Mouse (Mus musculus) midbrain, embryonic 11.5 days (tissue): ENCODE measurements around the gene Gng3. TPM values are rescaled to one million over a fixed set of nuclear protein-coding genes. Genes with fewer than 3 reads are reported as not detected.
A peak's percentile ranks its signal among the peaks of the same experiment; 100 is the strongest.
"Not testable (repeated sequence)": the region's sequence is repeated elsewhere in the genome, so short reads cannot be mapped to it uniquely, and the experiment has no call there.

Source experiments
- ATAC-seq: fragments of 200-750 bp; cut with Nextera tagmentation; 2 replicates; pipeline ENCODE4 v1.8.0; 2017; ENCODE audit warnings: moderate TSS enrichment, moderate library complexity; ENCODE audit not compliant: low FRiP score
- DNase-seq: peaks from one replicate; pipeline ENCODE4 v3.0.0; 2015; ENCODE audit warnings: low spot score; ENCODE audit errors: missing footprints
- H3K27ac ChIP-seq: fragments of 300-500 bp; sonication (generic); 2 replicates; pipeline ENCODE4 v1.5.1; 2014; ENCODE audit warnings: low read depth, low read length
- H3K27me3 ChIP-seq: fragments of 300-500 bp; sonication (generic); 2 replicates; pipeline ENCODE4 v1.6.1; 2014; ENCODE audit warnings: mild to moderate bottlenecking, low read length, moderate library complexity, mixed read lengths; ENCODE audit not compliant: control insufficient read depth, insufficient read depth
- H3K36me3 ChIP-seq: fragments of 300-500 bp; sonication (generic); 2 replicates; pipeline ENCODE4 v1.6.1; 2014; ENCODE audit warnings: mild to moderate bottlenecking, low read length, moderate library complexity, mixed read lengths; ENCODE audit not compliant: control insufficient read depth, insufficient read depth
- H3K4me1 ChIP-seq: fragments of 300-500 bp; sonication (generic); 2 replicates; pipeline ENCODE4 v1.6.1; 2014; ENCODE audit warnings: low read length; ENCODE audit not compliant: control insufficient read depth, insufficient read depth
- H3K4me2 ChIP-seq: fragments of 300-500 bp; sonication (generic); 2 replicates; pipeline ENCODE4 v1.6.1; 2014; ENCODE audit warnings: mild to moderate bottlenecking, moderate library complexity
- H3K4me3 ChIP-seq: fragments of 300-500 bp; sonication (generic); 2 replicates; pipeline ENCODE4 v1.5.1; 2014; ENCODE audit warnings: low read depth, low read length
- H3K9ac ChIP-seq: fragments of 300-500 bp; sonication (generic); 2 replicates; pipeline ENCODE4 v1.6.1; 2014; ENCODE audit warnings: low read length
- H3K9me3 ChIP-seq: fragments of 300-500 bp; sonication (generic); 2 replicates; pipeline ENCODE4 v1.6.1; 2016; ENCODE audit warnings: low read length; ENCODE audit not compliant: control insufficient read depth
- WGBS: fragments of 180-500 bp; shearing (Covaris S2); extraction: QIAGEN DNeasy Blood & Tissue Kit; methylation state at CpG from one replicate; pipeline ENCODE4 v1.1.7; 2014; 5-methylcytosine and 5-hydroxymethylcytosine counted together
- polyA plus RNA-seq: library from polyadenylated mRNA; unstranded; fragments of >200 nt; fragmentation: Nextera tagmentation; extraction: Ambion mirVana; gene quantifications from 2 replicates; pipeline ENCODE4 v1.2.1, GENCODE M21; 2014

The Gng3 gene
- polyA plus RNA-seq, 1 experiment from 2014 or later: 133 TPM

GRCm38 (mm10) chr19:8872266-8872840 is 33.4 kb upstream of the Gng3 start:
- H3K9ac ChIP-seq: peak overlapping the region; percentile 93
- ATAC-seq (no peak), DNase-seq (no peak)
- 81% methylated on average over 10 of the region's 10 CpGs for WGBS
- H3K4me2 ChIP-seq: peak overlapping the region; percentile 96
- peaks cover 6% of the 10 kb centered on the region for H3K4me1 ChIP-seq
- no peak overlapping the region for H3K27ac ChIP-seq
- H3K4me3 ChIP-seq: peak overlapping the region; percentile 98
- no peaks in the 10 kb centered on the region for H3K9me3 ChIP-seq
- H3K36me3 ChIP-seq: peaks cover 5% of the 10 kb centered on the region; the same call in 1 of the 2 replicates
- no peaks in the 10 kb centered on the region for H3K27me3 ChIP-seq

GRCm38 (mm10) chr19:8871267-8872186 is 32.5 kb upstream of the Gng3 start, which contains the start of gene Ubxn1:
Ubxn1 (plus strand) TSS chr19:8871496.
- DNase-seq (peak; percentile 98), ATAC-seq (peak; percentile 99)
- WGBS: under 1% methylated on average over 59 of the region's 59 CpGs
- Histone ChIP-seq H3K4me1 (peaks cover 6% of the 10 kb centered on the region), H3K27ac (peak within 1 kb of the TSS; percentile 65), H3K36me3 (peaks cover 5% of the 10 kb centered on the region; the same call in 1 of the 2 replicates), H3K4me3 (peak within 1 kb of the TSS; percentile 98), H3K4me2 (peak within 1 kb of the TSS; percentile 96), H3K9ac (peak within 1 kb of the TSS; percentile 93), H3K27me3 (no peaks in the 10 kb centered on the region), H3K9me3 (no peaks in the 10 kb centered on the region)

- peak overlapping the region; percentile 93 for H3K9ac ChIP-seq
- 67% methylated on average over 9 of the region's 9 CpGs for WGBS
- H3K4me2 ChIP-seq: peak overlapping the region; percentile 96
- H3K36me3 ChIP-seq: peaks cover 5% of the 10 kb centered on the region; the same call in 1 of the 2 replicates
- peak overlapping the region; percentile 15; the same call in 1 of the 2 replicates for H3K27ac ChIP-seq
- peak overlapping the region; percentile 98 for H3K4me3 ChIP-seq
- no peaks in the 10 kb centered on the region for H3K9me3 ChIP-seq
- H3K27me3 ChIP-seq: no peaks in the 10 kb centered on the region
- DNase-seq: no peak
- peak; percentile 36 for ATAC-seq
- H3K4me1 ChIP-seq: peaks cover 6% of the 10 kb centered on the region
Observed at GRCm38 (mm10) chr19:8870838-8871237, 31.8 kb upstream of the Gng3 start.

GRCm38 (mm10) chr19:8870381-8870780 is 31.4 kb upstream of the Gng3 start:
- H3K9ac ChIP-seq: not testable (repeated sequence)

GRCm38 (mm10) chr19:8864265-8864664 is 25.3 kb upstream of the Gng3 start:
- no peaks in the 10 kb centered on the region for H3K9me3 ChIP-seq
- no peak overlapping the region for H3K27ac ChIP-seq
- no peaks in the 10 kb centered on the region for H3K27me3 ChIP-seq
- no peak overlapping the region for H3K4me3 ChIP-seq
- DNase-seq: no peak
- no peaks in the 10 kb centered on the region for H3K36me3 ChIP-seq
- 83% methylated on average over 6 of the region's 6 CpGs for WGBS
- H3K4me1 ChIP-seq: no peaks in the 10 kb centered on the region
- H3K4me2 ChIP-seq: no peak overlapping the region
- H3K9ac ChIP-seq: no peak overlapping the region
- ATAC-seq: no peak

More at GRCm38 (mm10) chr19:8870381-8870780, 31.4 kb upstream of the Gng3 start:
- not testable (repeated sequence) for H3K27ac ChIP-seq, DNase-seq, H3K9me3 ChIP-seq, H3K4me2 ChIP-seq, H3K27me3 ChIP-seq, ATAC-seq, H3K4me1 ChIP-seq, H3K36me3 ChIP-seq
- peak overlapping the region; percentile 98; the same call in 1 of the 2 replicates for H3K4me3 ChIP-seq
- 77% methylated on average over 3 of the region's 3 CpGs for WGBS

- Histone ChIP-seq H3K9me3 (no peaks in the 10 kb centered on the region), H3K9ac (no peak overlapping the region), H3K36me3 (no peaks in the 10 kb centered on the region), H3K4me1 (no peaks in the 10 kb centered on the region), H3K4me2 (no peak overlapping the region), H3K4me3 (no peak overlapping the region), H3K27ac (no peak overlapping the region), H3K27me3 (no peaks in the 10 kb centered on the region)
- no peak for DNase-seq
- 16% methylated on average over 1 of the region's 1 CpGs for WGBS
- ATAC-seq: no peak
Observed at GRCm38 (mm10) chr19:8859018-8859417, 20.0 kb upstream of the Gng3 start.

- no peak overlapping the region for H3K4me3 ChIP-seq
- no peak overlapping the region for H3K9ac ChIP-seq
- no peak overlapping the region for H3K27ac ChIP-seq
- H3K9me3 ChIP-seq: no peaks in the 10 kb centered on the region
- H3K4me1 ChIP-seq: no peaks in the 10 kb centered on the region
- H3K27me3 ChIP-seq: no peaks in the 10 kb centered on the region
- H3K36me3 ChIP-seq: no peaks in the 10 kb centered on the region
- ATAC-seq (no peak), DNase-seq (peak; percentile 88)
- H3K4me2 ChIP-seq: no peak overlapping the region
- WGBS: 47% methylated on average over 4 of the region's 4 CpGs
Observed at GRCm38 (mm10) chr19:8857689-8858088, 18.7 kb upstream of the Gng3 start.

GRCm38 (mm10) chr19:8853117-8853516 is 14.1 kb upstream of the Gng3 start:
- ATAC-seq (no peak), DNase-seq (no peak)
- Histone ChIP-seq H3K9me3 (no peaks in the 10 kb centered on the region), H3K27me3 (no peaks in the 10 kb centered on the region), H3K27ac (no peak overlapping the region), H3K4me1 (no peaks in the 10 kb centered on the region), H3K36me3 (peaks cover 3% of the 10 kb centered on the region), H3K4me3 (no peak overlapping the region), H3K4me2 (no peak overlapping the region), H3K9ac (no peak overlapping the region)
- 84% methylated on average over 3 of the region's 3 CpGs for WGBS
